Mouse (Mus musculus): ENCODE measurements around the gene Msh5. TPM values are rescaled to one million over a fixed set of nuclear protein-coding genes. Genes with fewer than 3 reads are reported as not detected.

The Msh5 gene
- polyA plus RNA-seq, 1 experiment from 2014 or later, result 1.8 TPM

DNA sequence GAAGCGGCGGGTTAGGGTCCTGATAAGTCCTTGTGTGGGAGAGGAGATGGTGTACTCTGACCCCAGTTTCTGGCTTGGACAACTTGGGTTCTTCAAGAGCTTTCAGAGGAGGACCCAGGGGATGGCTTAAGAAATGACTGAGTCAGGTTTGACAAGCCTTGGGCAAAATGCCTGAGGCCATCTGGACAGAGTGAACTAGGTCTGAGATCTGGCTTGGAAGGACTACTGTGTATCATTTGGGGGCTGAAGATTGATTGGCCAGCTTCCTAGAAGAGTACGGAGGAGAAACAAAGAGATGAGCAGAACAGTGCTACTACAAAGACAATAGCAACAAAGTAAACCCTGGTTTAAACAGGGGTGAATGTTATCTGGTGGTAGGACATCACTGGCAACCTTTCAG is 16.9 kb upstream of the Msh5 start:
- Histone ChIP-seq H3K4me3 (ENCODE audit: low read depth, low read length) (no peak overlapping the region), H3K9ac (replicated peaks; ENCODE audit: low read depth) (no peak overlapping the region), H3K4me2 (replicated peaks; ENCODE audit: low read depth, low read length) (no peak overlapping the region), H3K27me3 (replicated peaks; ENCODE audit: insufficient read depth, low read length) (0 out of 2 replicates have a peak, but pooled peaks cover 3% of the 10 kb centered on the region), H3K36me3 (ENCODE audit: insufficient read depth, low read length) (peaks cover 7% of the 10 kb centered on the region; the same call in 1 of the 2 replicates), H3K4me1 (ENCODE audit: insufficient read depth, low read depth, low read length) (peaks cover 12% of the 10 kb centered on the region), H3K27ac (ENCODE audit: low read length) (peak overlapping the region; percentile 83; the same call in 1 of the 2 replicates), H3K9me3 (ENCODE audit: low read length) (no peaks in the 10 kb centered on the region)
- ATAC-seq (no peak), DNase-seq (ENCODE audit: low spot score) (no peak)
- TF ChIP-seq CTCF (IDR thresholded peaks at IDR 0.05), result no peak
- TF ChIP-seq EP300 (IDR thresholded peaks at IDR 0.05), result no peak
- 74% methylated on average over 3 of the region's 3 CpGs for WGBS

DNA sequence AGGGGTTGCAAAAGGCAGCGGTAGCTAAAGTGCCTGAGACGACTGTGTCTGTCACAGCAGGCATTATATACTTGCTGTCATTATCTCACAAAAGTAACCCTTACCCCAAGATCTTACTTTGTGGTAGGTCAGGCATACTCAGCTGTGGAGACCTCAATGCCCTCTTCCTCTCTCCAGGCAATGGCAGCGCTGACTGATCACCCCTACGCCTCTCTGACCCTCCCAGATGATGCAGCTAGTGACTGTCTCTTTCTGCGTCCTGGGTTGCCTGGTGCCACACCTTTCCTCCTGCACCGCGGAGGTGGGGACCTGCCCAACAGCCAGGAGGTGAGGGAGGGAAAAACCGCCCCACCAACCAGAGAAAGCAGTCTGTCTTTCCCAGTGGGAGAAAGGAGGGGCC is 14.8 kb upstream of the Msh5 start:
- Histone ChIP-seq H3K4me1 (ENCODE audit: insufficient read depth, low read depth, low read length) (peaks cover 12% of the 10 kb centered on the region), H3K4me3 (ENCODE audit: low read depth, low read length) (no peak overlapping the region), H3K27ac (ENCODE audit: low read length) (no peak overlapping the region), H3K9me3 (ENCODE audit: low read length) (no peaks in the 10 kb centered on the region), H3K27me3 (replicated peaks; ENCODE audit: insufficient read depth, low read length) (0 out of 2 replicates have a peak, but pooled peaks cover 1% of the 10 kb centered on the region), H3K9ac (replicated peaks; ENCODE audit: low read depth) (no peak overlapping the region), H3K36me3 (ENCODE audit: insufficient read depth, low read length) (peaks cover 14% of the 10 kb centered on the region; the same call in 1 of the 2 replicates), H3K4me2 (replicated peaks; ENCODE audit: low read depth, low read length) (no peak overlapping the region)
- TF ChIP-seq CTCF (IDR thresholded peaks at IDR 0.05), result no peak
- no peak for TF ChIP-seq EP300 (IDR thresholded peaks at IDR 0.05)
- WGBS, result 77% methylated on average over 8 of the region's 8 CpGs
- ATAC-seq, result no peak
- no peak for DNase-seq (ENCODE audit: low spot score)

DNA sequence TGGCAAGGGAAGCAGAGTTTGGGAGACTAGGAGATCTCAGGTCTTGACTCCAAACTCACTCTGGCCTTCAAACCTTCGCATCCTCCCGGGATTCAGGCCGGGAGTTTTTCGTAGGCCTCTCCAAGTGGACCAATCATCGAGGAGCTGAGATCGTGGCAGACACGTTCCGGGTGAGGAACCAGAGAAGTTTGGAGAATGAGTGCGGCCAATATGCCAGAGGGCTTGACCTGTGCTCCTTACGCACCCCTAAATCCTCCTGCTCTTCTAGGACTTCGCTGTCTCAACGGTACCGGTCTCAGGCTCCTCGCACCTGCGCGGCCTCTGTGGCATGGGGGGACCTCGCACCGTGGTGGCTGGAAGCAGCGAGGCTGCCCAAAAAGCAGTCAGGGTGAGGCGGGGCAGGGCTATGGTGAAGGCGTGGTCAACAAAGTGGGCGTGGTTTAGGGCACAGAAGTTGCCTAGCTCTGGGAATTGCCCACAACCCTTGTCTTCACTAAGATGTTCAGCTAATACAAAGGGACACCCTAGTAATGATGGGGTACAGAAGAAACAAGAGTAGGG is 14.3 kb upstream of the Msh5 start:
- WGBS, result 63% methylated on average over 22 of the region's 22 CpGs
- TF ChIP-seq EP300 (IDR thresholded peaks at IDR 0.05) (no peak), CTCF (IDR thresholded peaks at IDR 0.05) (no peak)
- Histone ChIP-seq H3K4me3 (ENCODE audit: low read depth, low read length) (no peak overlapping the region), H3K27me3 (replicated peaks; ENCODE audit: insufficient read depth, low read length) (no peaks in the 10 kb centered on the region), H3K9ac (replicated peaks; ENCODE audit: low read depth) (no peak overlapping the region), H3K36me3 (ENCODE audit: insufficient read depth, low read length) (peaks cover 16% of the 10 kb centered on the region; the same call in 1 of the 2 replicates), H3K27ac (ENCODE audit: low read length) (no peak overlapping the region), H3K4me1 (ENCODE audit: insufficient read depth, low read depth, low read length) (peaks cover 12% of the 10 kb centered on the region), H3K4me2 (replicated peaks; ENCODE audit: low read depth, low read length) (peak overlapping the region; percentile 70; the same call in 1 of the 2 replicates), H3K9me3 (ENCODE audit: low read length) (no peaks in the 10 kb centered on the region)
- peak; percentile 46 for DNase-seq (ENCODE audit: low spot score)
- ATAC-seq, result no peak

DNA sequence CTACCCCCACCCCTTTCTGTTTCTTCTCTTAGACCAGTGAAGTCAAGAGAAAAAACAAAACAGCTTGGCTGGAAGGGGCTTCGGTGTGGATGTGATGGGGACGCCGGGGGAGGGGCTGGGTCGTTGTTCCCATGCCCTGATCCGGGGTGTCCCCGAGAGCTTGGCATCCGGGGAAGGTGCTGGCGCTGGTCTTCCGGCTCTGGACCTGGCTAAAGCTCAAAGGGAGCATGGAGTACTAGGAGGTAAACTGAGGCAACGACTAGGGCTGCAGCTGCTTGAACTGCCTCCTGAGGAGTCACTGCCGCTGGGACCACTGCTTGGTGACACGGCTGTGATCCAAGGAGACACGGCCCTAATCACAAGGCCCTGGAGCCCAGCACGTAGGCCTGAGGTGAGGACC is 13.5 kb upstream of the Msh5 start:
- TF ChIP-seq EP300 (IDR thresholded peaks at IDR 0.05) (no peak), CTCF (IDR thresholded peaks at IDR 0.05) (no peak)
- peak overlapping the region; percentile 70 for H3K4me2 ChIP-seq (replicated peaks; ENCODE audit: low read depth, low read length)
- peak overlapping the region; percentile 63 for H3K9ac ChIP-seq (replicated peaks; ENCODE audit: low read depth)
- H3K4me1 ChIP-seq (ENCODE audit: insufficient read depth, low read depth, low read length), result peaks cover 7% of the 10 kb centered on the region
- H3K9me3 ChIP-seq (ENCODE audit: low read length), result no peaks in the 10 kb centered on the region
- DNase-seq (ENCODE audit: low spot score) (no peak), ATAC-seq (no peak)
- H3K27me3 ChIP-seq (replicated peaks; ENCODE audit: insufficient read depth, low read length), result no peaks in the 10 kb centered on the region
- peaks cover 24% of the 10 kb centered on the region; the same call in 1 of the 2 replicates for H3K36me3 ChIP-seq (ENCODE audit: insufficient read depth, low read length)
- H3K4me3 ChIP-seq (ENCODE audit: low read depth, low read length), result peak overlapping the region; percentile 71
- WGBS, result 21% methylated on average over 14 of the region's 14 CpGs
- no peak overlapping the region; the same call in 1 of the 2 replicates for H3K27ac ChIP-seq (ENCODE audit: low read length)

DNA sequence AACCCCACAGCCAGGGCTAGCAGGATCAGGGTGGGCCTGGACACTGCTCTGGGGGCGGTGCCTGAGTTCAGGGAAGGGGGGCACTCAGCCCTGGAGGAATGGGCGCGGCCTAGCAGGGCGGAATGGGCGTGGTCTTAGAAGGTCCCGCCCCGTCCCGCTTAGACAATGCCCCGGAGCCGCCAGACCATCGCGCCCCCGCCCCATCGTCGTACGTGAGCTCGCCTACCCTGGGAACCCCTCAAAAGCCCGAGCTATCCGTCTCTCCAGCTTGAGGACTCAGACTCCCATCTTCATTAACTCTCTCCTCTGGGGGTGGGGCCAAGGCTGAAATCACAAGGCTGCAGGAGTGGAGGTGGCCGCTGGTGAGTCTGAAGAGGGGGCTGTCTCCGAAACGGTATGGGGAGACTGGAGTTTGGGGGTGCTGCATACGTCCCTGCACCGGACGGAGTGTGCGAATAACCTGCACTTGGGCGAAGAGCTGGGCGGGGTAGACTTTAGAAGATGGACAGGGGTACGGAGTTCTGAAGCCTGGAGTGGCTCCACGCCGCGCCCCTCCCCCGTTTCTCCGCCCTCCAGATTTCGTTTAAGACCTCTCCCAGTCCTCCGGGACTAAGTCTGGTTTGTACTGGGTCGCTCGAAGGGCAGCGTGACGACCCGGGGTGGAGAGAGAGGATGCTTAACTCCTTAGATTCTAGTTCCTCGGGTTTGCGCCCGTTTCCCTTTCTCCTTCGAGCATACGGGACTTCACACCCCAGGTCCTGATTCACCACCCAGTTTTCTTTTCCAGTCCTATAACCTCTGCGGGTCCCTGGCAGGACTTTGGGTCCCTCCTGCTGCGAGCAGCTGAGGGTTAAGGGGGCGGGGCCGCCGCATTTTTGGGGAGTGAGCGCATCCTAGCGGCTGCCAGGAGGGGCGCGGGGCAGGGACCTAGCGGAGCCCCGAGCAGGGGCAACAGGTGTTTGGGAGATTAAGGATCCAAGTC is 12.7 kb upstream of the Msh5 start, which contains the start of gene Ddah2:
Gene Ddah2 (plus strand): TSS at position 125 of the 982 bp plus-strand sequence.
- Histone ChIP-seq H3K27ac (ENCODE audit: low read length) (peak within 1 kb of the TSS; percentile 88), H3K9ac (replicated peaks; ENCODE audit: low read depth) (peak within 1 kb of the TSS; percentile 63), H3K9me3 (ENCODE audit: low read length) (no peaks in the 10 kb centered on the region), H3K4me1 (ENCODE audit: insufficient read depth, low read depth, low read length) (peaks cover 7% of the 10 kb centered on the region), H3K4me3 (ENCODE audit: low read depth, low read length) (peak within 1 kb of the TSS; percentile 71), H3K27me3 (replicated peaks; ENCODE audit: insufficient read depth, low read length) (no peaks in the 10 kb centered on the region), H3K36me3 (ENCODE audit: insufficient read depth, low read length) (peaks cover 29% of the 10 kb centered on the region; the same call in 1 of the 2 replicates), H3K4me2 (replicated peaks; ENCODE audit: low read depth, low read length) (peak within 1 kb of the TSS; percentile 70)
- WGBS, result under 1% methylated on average over 56 of the region's 57 CpGs
- DNase-seq (ENCODE audit: low spot score) (peak; percentile 96), ATAC-seq (peak; percentile 93)
- TF ChIP-seq CTCF (IDR thresholded peaks at IDR 0.05) (peak; percentile 79), EP300 (IDR thresholded peaks at IDR 0.05) (no peak)

DNA sequence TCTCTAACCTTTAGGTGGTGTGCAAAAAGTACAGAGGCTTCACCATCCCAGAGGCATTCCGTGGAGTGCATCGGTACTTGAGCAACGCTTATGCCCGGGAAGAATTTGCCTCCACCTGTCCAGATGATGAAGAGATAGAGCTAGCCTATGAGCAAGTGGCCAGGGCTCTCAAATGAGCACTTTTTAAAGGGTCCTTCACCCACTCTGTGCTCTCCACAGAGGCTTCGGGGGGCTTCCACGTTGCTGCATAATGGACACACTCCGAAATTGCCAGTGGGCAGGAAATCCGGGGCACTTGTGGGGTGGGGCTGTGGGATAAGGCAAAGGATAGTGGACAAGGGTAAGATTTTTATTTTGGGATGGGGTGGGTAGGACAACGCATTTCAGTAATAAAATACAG is 11.8 kb upstream of the Msh5 start:
- TF ChIP-seq CTCF (IDR thresholded peaks at IDR 0.05) (no peak), EP300 (IDR thresholded peaks at IDR 0.05) (no peak)
- peaks cover 38% of the 10 kb centered on the region; the same call in 1 of the 2 replicates for H3K36me3 ChIP-seq (ENCODE audit: insufficient read depth, low read length)
- H3K4me1 ChIP-seq (ENCODE audit: insufficient read depth, low read depth, low read length), result peaks cover 7% of the 10 kb centered on the region
- H3K4me2 ChIP-seq (replicated peaks; ENCODE audit: low read depth, low read length), result peak overlapping the region; percentile 70
- 0 out of 2 replicates have a peak overlapping the region, but pooled peaks have one; percentile 88 for H3K27ac ChIP-seq (ENCODE audit: low read length)
- no peaks in the 10 kb centered on the region for H3K9me3 ChIP-seq (ENCODE audit: low read length)
- H3K4me3 ChIP-seq (ENCODE audit: low read depth, low read length), result no peak overlapping the region
- H3K27me3 ChIP-seq (replicated peaks; ENCODE audit: insufficient read depth, low read length), result no peaks in the 10 kb centered on the region
- WGBS, result 39% methylated on average over 9 of the region's 9 CpGs
- DNase-seq (ENCODE audit: low spot score), result no peak
- no peak for ATAC-seq
- H3K9ac ChIP-seq (replicated peaks; ENCODE audit: low read depth), result no peak overlapping the region

All from lung, postnatal 0 days (tissue).